Mouse (Mus musculus) cerebellum, adult 8-10 months (tissue): Measurements from ENCODE around the gene Hmgcl.
A peak's percentile ranks its signal among the peaks of the same experiment; 100 is the strongest.

Experiments
- DNase-seq: peaks from one replicate; pipeline ENCODE4 v3.0.0; 2022

Hmgcl gene

GRCm38 (mm10) chr4:135946278-135946658, at the start of gene Hmgcl:
Gene Hmgcl (plus strand): TSS chr4:135946448.
- DNase-seq: peak; percentile 93

- no peak for DNase-seq
These were observed 47.7 kb upstream of the Hmgcl start for GRCm38 (mm10) chr4:135898380-135899049.

GRCm38 (mm10) chr4:135899050-135899448, 47.2 kb upstream of the Hmgcl start:
- DNase-seq: no peak

GRCm38 (mm10) chr4:135900008-135900407, 46.2 kb upstream of the Hmgcl start:
- DNase-seq: no peak

- DNase-seq: no peak
These were observed 43.5 kb upstream of the Hmgcl start for GRCm38 (mm10) chr4:135902606-135903242.

- no peak for DNase-seq
These were observed 41.4 kb upstream of the Hmgcl start for GRCm38 (mm10) chr4:135904810-135905209.

GRCm38 (mm10) chr4:135906633-135907032, 39.6 kb upstream of the Hmgcl start:
- no peak for DNase-seq

GRCm38 (mm10) chr4:135909326-135910066, 36.8 kb upstream of the Hmgcl start:
- DNase-seq: no peak

- DNase-seq: no peak
These were observed 34.7 kb upstream of the Hmgcl start for GRCm38 (mm10) chr4:135911531-135911930.

- no peak for DNase-seq
These were observed 34.1 kb upstream of the Hmgcl start for GRCm38 (mm10) chr4:135912164-135912563.

GRCm38 (mm10) chr4:135912835-135913234, 33.4 kb upstream of the Hmgcl start:
- DNase-seq: no peak

- DNase-seq: no peak
These were observed 32.8 kb upstream of the Hmgcl start for GRCm38 (mm10) chr4:135913433-135913832.

- DNase-seq: no peak
These were observed 27.5 kb upstream of the Hmgcl start for GRCm38 (mm10) chr4:135918635-135919279.

- no peak for DNase-seq
These were observed 27.0 kb upstream of the Hmgcl start for GRCm38 (mm10) chr4:135919280-135919639.

- DNase-seq: peak; percentile 97
These were observed 25.7 kb upstream of the Hmgcl start, which contains the start of gene Fuca1 for GRCm38 (mm10) chr4:135920304-135921241. Gene Fuca1 (plus strand): TSS chr4:135920735.

GRCm38 (mm10) chr4:135921257-135922120, 24.8 kb upstream of the Hmgcl start:
- no peak for DNase-seq

- no peak for DNase-seq
These were observed 24.1 kb upstream of the Hmgcl start for GRCm38 (mm10) chr4:135922190-135922589.

GRCm38 (mm10) chr4:135924418-135924817, 21.8 kb upstream of the Hmgcl start:
- DNase-seq: no peak

- DNase-seq: no peak
These were observed 20.9 kb upstream of the Hmgcl start for GRCm38 (mm10) chr4:135925341-135925740.

- no peak for DNase-seq
These were observed 19.9 kb upstream of the Hmgcl start for GRCm38 (mm10) chr4:135926195-135926808.

- DNase-seq: no peak
These were observed 19.4 kb upstream of the Hmgcl start for GRCm38 (mm10) chr4:135926861-135927260.
